Mouse (Mus musculus): Measurements from ENCODE around the gene Adk.

GRCm38 (mm10) chr14:21073981-21074380 is 21.6 kb downstream of the Adk start:
- no peak for TF ChIP-seq CTCF (IDR thresholded peaks at IDR 0.05; ENCODE audit: insufficient read depth, low read length)
- TF ChIP-seq POLR2A (IDR thresholded peaks at IDR 0.05; ENCODE audit: borderline replicate concordance, extremely low read depth, low read depth, low read length), result no peak

Measured in lung, adult 2 months (tissue).